Mouse (Mus musculus): Measurements from ENCODE around the gene Fastk.

DNA sequence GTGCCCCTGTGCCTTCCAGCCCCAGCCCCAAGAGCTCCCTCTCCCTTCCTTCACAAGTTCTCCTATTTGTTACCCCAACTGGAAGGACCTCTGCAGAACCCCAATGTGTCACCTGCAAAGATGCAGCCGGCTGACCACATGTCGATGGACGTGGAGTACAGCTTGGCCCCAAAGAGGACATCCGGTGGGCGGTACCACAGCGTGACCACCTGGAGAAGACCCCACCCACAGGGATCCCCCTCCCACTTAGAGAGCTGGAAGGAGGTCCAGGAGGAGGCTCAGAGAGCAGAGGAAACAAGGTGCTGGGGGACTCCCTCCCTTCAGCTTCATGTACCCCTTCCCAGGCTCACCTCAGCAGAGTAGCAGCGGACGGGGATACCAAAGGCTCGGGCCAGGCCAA is 24.7 kb downstream of the Fastk start:
- TF ChIP-seq CTCF (IDR thresholded peaks at IDR 0.05; ENCODE audit: low read depth, low read length) (no peak), POLR2A (IDR thresholded peaks at IDR 0.05; ENCODE audit: extremely low read depth, insufficient read depth, low read length) (no peak)

Data from liver, adult 2 months (tissue).